Mouse (Mus musculus) limb, embryonic 11.5 days (tissue): ENCODE measurements around the gene Hmcn1. TPM values are rescaled to one million over a fixed set of nuclear protein-coding genes. Genes with fewer than 3 reads are reported as not detected.

Source experiments
- ATAC-seq: fragments of 200-750 bp; cut with Nextera tagmentation; 2 replicates; pipeline ENCODE4 v1.8.0; 2017; ENCODE audit warnings: low read depth; ENCODE audit not compliant: insufficient number of reproducible peaks, low FRiP score, low TSS enrichment
- DNase-seq: peaks from one replicate; pipeline ENCODE4 v3.0.0-alpha.2; 2015; ENCODE audit warnings: low spot score
- H3K27ac ChIP-seq: fragments of 300-500 bp; sonication (generic); replicated peaks from 2 replicates; pipeline ENCODE4 v1.5.1; 2014; ENCODE audit warnings: low read depth, mild to moderate bottlenecking, low read length
- H3K27me3 ChIP-seq: fragments of 300-500 bp; sonication (generic); 2 replicates; pipeline ENCODE4 v1.6.1; 2014; ENCODE audit warnings: mild to moderate bottlenecking, low read length, mixed read lengths; ENCODE audit not compliant: control insufficient read depth, insufficient read depth
- H3K36me3 ChIP-seq: fragments of 300-500 bp; sonication (generic); 2 replicates; pipeline ENCODE4 v1.6.1; 2014; ENCODE audit warnings: mild to moderate bottlenecking, low read length, moderate library complexity, mixed read lengths; ENCODE audit not compliant: control insufficient read depth, insufficient read depth
- H3K4me1 ChIP-seq: fragments of 300-500 bp; sonication (generic); 2 replicates; pipeline ENCODE4 v1.6.1; 2014; ENCODE audit warnings: low read length, mixed read lengths; ENCODE audit not compliant: control insufficient read depth, insufficient read depth
- H3K4me2 ChIP-seq: fragments of 300-500 bp; sonication (generic); 2 replicates; pipeline ENCODE4 v1.6.1; 2014; ENCODE audit warnings: low read depth, mild to moderate bottlenecking, moderate library complexity; ENCODE audit not compliant: severe bottlenecking
- H3K4me3 ChIP-seq: fragments of 300-500 bp; sonication (generic); 2 replicates; pipeline ENCODE4 v1.5.1; 2014; ENCODE audit warnings: low read depth, low read length
- H3K9ac ChIP-seq: fragments of 300-500 bp; sonication (generic); 2 replicates; pipeline ENCODE4 v1.6.1; 2014; ENCODE audit warnings: mild to moderate bottlenecking, low read length
- H3K9me3 ChIP-seq: fragments of 300-500 bp; sonication (generic); 2 replicates; pipeline ENCODE4 v1.6.1; 2016; ENCODE audit warnings: low read length; ENCODE audit not compliant: control insufficient read depth
- WGBS: fragments of 180-500 bp; shearing (Covaris S2); extraction: QIAGEN DNeasy Blood & Tissue Kit; methylation state at CpG from one replicate; pipeline ENCODE4 v1.1.7; 2014; 5-methylcytosine and 5-hydroxymethylcytosine counted together
- polyA plus RNA-seq: library from polyadenylated mRNA; unstranded; fragments of >200 nt; fragmentation: Nextera tagmentation; extraction: Ambion mirVana; gene quantifications from 2 replicates; pipeline ENCODE4 v1.2.1, GENCODE M21; 2014

Hmcn1 gene
- 23.8 and 28.0 TPM in 2 replicates for polyA plus RNA-seq

DNA sequence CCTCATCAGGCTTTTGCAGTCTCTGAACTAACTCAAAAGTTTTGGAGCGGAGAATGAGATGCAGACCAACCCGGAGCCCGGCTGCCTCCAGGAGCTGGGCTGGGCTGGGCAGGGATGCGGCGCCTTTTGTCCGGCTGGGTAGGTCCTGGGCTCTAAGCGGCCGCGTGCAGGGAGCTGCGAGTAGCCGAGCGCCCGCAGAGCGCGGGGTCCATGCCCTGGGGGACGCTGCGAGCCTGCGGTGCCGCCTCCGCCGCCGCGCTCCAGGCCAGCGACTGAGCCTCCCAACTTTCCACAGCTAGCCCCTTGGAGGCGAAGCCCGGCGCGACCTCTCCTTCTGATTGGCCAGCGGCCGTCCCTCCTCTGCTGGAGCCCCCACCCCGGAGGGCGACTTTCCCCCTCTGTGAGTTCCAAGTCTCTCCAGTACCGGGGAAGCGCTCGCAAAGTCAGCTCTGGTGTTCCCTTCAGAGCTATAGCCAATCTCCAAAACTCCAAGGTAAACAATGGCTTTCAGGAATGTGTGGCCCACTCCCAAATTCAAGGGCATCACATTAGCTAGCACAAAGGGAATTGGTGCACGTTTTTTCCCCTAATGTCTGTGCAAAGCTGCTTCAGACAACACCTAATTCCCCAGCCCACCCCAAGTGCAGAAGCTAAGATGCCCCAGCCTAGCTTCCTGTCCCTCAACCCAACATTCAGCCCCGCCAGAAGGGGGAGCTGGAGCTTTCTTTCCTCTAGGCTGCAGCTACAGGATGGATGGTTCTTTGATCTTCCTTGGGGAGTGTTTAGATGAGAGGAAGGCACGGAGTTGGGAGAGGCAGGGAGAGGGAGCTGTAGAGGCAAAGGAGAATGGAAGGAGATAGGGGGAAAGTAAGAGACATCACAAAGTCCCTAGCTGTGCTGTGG is at the start of gene Hmcn1:
Gene Hmcn1, minus strand, starts transcription at position 274 of the 903 bp plus-strand sequence.
- H3K27me3 ChIP-seq: no peaks in the 10 kb centered on the region
- under 1% methylated on average over 38 of the region's 38 CpGs for WGBS

DNA sequence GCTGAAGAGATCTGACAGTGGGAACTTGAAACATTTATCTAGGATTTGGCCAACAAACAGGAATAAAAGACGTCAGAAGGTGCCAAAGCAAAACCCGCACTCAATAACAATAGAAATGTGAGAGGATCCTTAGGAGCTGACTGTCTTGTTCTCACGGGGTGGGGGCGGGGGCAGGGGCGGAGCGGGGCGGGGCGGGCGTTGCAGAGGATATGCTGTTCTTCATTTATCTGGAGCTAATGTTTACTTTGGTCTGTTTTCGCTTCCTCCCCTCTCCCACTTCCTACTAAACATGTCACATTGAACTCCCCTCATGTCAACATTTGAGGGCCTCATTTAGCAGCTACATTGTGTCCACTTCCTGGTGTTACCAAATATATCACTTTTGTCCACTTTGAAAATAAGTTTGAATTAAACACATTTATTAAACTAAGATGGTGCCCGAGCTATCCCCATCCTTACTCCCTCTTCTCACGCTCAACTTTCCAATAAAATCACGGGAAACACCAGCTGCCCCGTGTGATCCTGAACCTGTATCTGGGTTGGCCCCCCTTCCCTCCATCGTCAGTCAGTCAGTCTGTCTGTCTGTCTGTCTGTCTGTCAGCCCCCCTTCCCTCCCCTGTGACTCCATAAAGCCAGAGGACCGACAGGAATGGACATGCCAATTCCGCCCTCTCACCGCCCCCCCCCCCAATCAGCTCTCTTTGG is 47.9 kb upstream of the Hmcn1 start:
- no peaks in the 10 kb centered on the region for H3K27me3 ChIP-seq
- H3K4me3 ChIP-seq: no peak overlapping the region
- no peak overlapping the region for H3K9ac ChIP-seq
- no peaks in the 10 kb centered on the region for H3K9me3 ChIP-seq
- ATAC-seq: no peak
- WGBS: 51% methylated on average over 18 of the region's 18 CpGs
- H3K27ac ChIP-seq: no peak overlapping the region
- H3K4me2 ChIP-seq: no peak overlapping the region
- no peak for DNase-seq
- no peaks in the 10 kb centered on the region for H3K36me3 ChIP-seq
- H3K4me1 ChIP-seq: no peaks in the 10 kb centered on the region

More for the DNA sequence above, at the start of gene Hmcn1:
- DNase-seq (peak; percentile 90), ATAC-seq (peak; percentile 92)
- Histone ChIP-seq H3K4me3 (peak within 1 kb of the TSS; percentile 66), H3K36me3 (no peaks in the 10 kb centered on the region), H3K9ac (peak within 1 kb of the TSS; percentile 81), H3K9me3 (no peaks in the 10 kb centered on the region), H3K27ac (peak within 1 kb of the TSS; percentile 86), H3K4me1 (peaks cover 11% of the 10 kb centered on the region; the same call in 1 of the 2 replicates), H3K4me2 (peak within 1 kb of the TSS; percentile 81)

GRCm38 (mm10) chr1:151040290-151040689 is 47.1 kb upstream of the Hmcn1 start:
- H3K4me2 ChIP-seq: no peak overlapping the region

DNA sequence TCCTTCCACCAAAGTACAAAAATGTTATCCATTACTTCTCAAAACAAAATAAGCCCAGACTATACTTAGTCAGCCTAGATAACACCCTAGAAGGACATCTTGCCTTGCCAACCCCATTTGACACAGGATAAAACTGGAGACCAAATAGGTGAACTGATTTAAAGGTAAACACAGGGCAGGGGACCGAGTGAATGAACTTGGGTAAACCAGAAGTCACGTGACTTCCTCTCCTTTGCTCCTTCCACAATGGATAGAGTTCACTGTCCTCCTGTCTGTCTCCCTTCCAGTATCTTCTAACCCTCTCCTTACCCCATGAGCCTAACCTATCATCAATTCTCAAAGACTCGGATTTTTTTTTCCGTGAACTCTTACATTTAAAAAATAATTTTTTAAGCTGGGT is 46.0 kb upstream of the Hmcn1 start:
- H3K27me3 ChIP-seq: no peaks in the 10 kb centered on the region
- no peaks in the 10 kb centered on the region for H3K4me1 ChIP-seq
- ATAC-seq (no peak), DNase-seq (no peak)
- no peaks in the 10 kb centered on the region for H3K36me3 ChIP-seq
- H3K4me3 ChIP-seq: no peak overlapping the region
- no peak overlapping the region for H3K4me2 ChIP-seq
- no peak overlapping the region for H3K9ac ChIP-seq
- 86% methylated on average over 4 of the region's 4 CpGs for WGBS
- H3K27ac ChIP-seq: no peak overlapping the region
- H3K9me3 ChIP-seq: no peaks in the 10 kb centered on the region

More at GRCm38 (mm10) chr1:151040290-151040689, 47.1 kb upstream of the Hmcn1 start:
- Histone ChIP-seq H3K27ac (no peak overlapping the region), H3K4me1 (no peaks in the 10 kb centered on the region), H3K9me3 (no peaks in the 10 kb centered on the region), H3K27me3 (no peaks in the 10 kb centered on the region), H3K4me3 (no peak overlapping the region), H3K36me3 (no peaks in the 10 kb centered on the region), H3K9ac (no peak overlapping the region)
- DNase-seq: no peak
- WGBS: 69% methylated on average over 7 of the region's 7 CpGs
- ATAC-seq: no peak

- no peaks in the 10 kb centered on the region for H3K9me3 ChIP-seq
- ATAC-seq (no peak), DNase-seq (no peak)
- no peak overlapping the region for H3K9ac ChIP-seq
- no peak overlapping the region for H3K4me3 ChIP-seq
- H3K27me3 ChIP-seq: no peaks in the 10 kb centered on the region
- H3K27ac ChIP-seq: no peak overlapping the region
- WGBS: 68% methylated on average over 8 of the region's 8 CpGs
- H3K4me2 ChIP-seq: no peak overlapping the region
- H3K36me3 ChIP-seq: no peaks in the 10 kb centered on the region
- no peaks in the 10 kb centered on the region for H3K4me1 ChIP-seq
Measured at GRCm38 (mm10) chr1:151038566-151038965, 45.3 kb upstream of the Hmcn1 start.

DNA sequence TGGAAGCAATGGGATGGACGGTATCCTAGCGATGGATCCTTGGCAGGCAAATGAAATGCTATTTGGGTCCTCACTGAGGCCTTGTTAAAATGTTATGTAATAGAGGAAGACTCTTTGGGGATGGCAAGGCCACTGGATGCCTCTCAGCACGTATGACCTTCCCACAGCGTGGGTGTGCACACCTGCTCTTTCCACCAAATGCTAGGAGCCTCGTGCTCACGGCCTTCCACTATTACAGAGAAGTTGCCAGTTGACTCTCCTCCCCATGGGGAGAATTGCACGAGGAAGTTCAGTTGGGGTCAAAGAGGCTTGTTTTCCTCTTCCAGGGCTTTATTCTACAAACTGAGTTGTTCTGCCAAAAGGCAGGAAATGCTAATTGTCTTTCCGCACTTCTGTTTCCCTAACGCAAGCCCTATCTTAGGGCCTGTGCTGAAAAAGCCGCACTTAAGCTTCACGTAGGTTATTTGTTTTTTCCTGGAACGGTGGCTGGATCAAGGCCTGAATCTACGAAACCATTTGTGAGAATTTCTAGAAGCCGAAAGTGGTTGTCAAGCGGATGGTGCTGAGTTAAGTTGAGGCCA is 43.3 kb upstream of the Hmcn1 start:
- no peak overlapping the region for H3K9ac ChIP-seq
- H3K4me1 ChIP-seq: no peaks in the 10 kb centered on the region
- no peaks in the 10 kb centered on the region for H3K9me3 ChIP-seq
- no peak overlapping the region for H3K4me3 ChIP-seq
- DNase-seq (no peak), ATAC-seq (no peak)
- WGBS: 82% methylated on average over 15 of the region's 15 CpGs
- no peak overlapping the region for H3K4me2 ChIP-seq
- no peaks in the 10 kb centered on the region for H3K27me3 ChIP-seq
- H3K36me3 ChIP-seq: no peaks in the 10 kb centered on the region
- no peak overlapping the region for H3K27ac ChIP-seq

DNA sequence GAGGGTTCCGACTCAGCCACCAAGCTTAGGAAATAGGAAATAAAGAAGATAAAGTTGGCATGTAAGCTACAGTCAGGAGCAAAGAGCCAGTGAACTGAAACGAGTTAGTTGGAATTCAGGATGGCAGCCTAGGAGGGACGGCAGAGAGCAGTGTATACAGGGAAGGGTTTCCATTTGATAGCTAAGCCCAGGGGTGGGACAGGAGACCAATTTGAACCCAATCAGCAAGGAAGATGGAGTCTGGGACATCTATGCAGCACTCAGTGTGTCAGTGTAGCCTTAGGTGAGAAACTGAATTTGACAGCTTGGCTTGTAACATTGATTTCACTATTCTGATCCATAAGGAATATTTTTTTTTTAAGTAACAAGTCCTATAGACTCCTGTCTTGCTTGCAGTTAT is 42.5 kb upstream of the Hmcn1 start:
- no peak for ATAC-seq
- no peaks in the 10 kb centered on the region for H3K36me3 ChIP-seq
- H3K27me3 ChIP-seq: no peaks in the 10 kb centered on the region
- no peak overlapping the region for H3K4me3 ChIP-seq
- no peaks in the 10 kb centered on the region for H3K9me3 ChIP-seq
- H3K4me2 ChIP-seq: no peak overlapping the region
- WGBS: 85% methylated on average over 3 of the region's 3 CpGs
- H3K9ac ChIP-seq: no peak overlapping the region
- H3K27ac ChIP-seq: no peak overlapping the region
- DNase-seq: no peak
- H3K4me1 ChIP-seq: no peaks in the 10 kb centered on the region

DNA sequence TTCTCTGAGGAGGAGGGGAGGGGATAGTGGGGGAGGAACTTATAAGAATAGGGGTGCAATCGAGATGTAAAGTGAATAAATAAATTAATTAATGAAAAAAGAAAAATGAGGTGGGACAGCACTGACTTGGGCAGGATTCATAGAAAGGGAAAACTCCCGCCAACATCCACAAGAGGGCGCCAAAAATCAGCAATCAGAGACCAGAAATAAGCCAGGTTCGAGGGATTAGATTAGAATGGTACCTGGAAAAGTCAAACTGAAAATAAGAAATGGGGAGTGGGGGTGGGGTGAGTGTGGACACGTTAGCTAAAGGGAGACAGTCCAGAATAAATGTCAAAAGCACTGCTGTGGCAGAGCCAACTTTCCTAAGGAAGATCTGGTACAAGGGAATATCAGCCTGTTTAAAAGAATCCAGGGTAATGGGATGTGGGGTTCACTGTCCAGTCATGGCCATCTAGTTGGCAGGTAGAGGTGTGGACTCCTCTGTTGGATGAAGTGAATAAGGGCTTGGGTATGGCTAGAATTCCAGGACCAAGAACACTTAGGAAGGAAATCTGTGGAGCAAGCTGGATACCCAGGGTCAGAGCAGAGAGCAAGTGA is 41.9 kb upstream of the Hmcn1 start:
- no peak overlapping the region for H3K4me3 ChIP-seq
- no peaks in the 10 kb centered on the region for H3K4me1 ChIP-seq
- WGBS: 2% methylated on average over 5 of the region's 5 CpGs
- H3K27me3 ChIP-seq: no peaks in the 10 kb centered on the region
- H3K9me3 ChIP-seq: no peaks in the 10 kb centered on the region
- H3K36me3 ChIP-seq: no peaks in the 10 kb centered on the region
- DNase-seq (peak; percentile 83), ATAC-seq (peak; percentile 31; the same call in 1 of the 2 replicates)
- H3K27ac ChIP-seq: no peak overlapping the region
- H3K4me2 ChIP-seq: no peak overlapping the region
- H3K9ac ChIP-seq: no peak overlapping the region
